Mouse (Mus musculus): Measurements from ENCODE around the gene Ly6g5c.

The Ly6g5c gene

DNA sequence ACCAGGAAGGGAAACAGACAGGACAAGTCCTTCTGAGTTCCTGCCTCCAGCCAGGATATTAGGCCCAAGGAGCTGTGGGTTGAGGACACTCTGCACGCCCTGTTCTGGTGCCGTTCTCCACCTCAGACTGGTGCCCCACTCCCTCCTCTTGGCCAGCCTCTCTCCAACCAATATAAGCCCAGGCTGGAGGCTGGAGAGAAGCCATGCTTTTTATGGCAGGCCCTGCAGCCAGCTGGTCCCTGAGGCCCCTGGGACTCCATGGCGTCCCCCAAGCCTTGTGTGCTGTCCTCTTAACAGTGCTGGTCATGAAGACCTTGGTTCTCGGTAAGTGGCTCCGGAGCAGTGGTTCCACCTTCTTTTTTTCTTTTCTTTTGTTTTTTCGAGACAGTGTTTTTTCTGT lies at the start of gene Ly6g5c:
Gene Ly6g5c (plus strand): TSS at position 183 of the 400 bp plus-strand sequence.
- DNase-seq (ENCODE audit: low read depth) = no peak

DNA sequence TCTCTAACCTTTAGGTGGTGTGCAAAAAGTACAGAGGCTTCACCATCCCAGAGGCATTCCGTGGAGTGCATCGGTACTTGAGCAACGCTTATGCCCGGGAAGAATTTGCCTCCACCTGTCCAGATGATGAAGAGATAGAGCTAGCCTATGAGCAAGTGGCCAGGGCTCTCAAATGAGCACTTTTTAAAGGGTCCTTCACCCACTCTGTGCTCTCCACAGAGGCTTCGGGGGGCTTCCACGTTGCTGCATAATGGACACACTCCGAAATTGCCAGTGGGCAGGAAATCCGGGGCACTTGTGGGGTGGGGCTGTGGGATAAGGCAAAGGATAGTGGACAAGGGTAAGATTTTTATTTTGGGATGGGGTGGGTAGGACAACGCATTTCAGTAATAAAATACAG lies 49.8 kb upstream of the Ly6g5c start:
- no peak for DNase-seq (ENCODE audit: low read depth)

DNA sequence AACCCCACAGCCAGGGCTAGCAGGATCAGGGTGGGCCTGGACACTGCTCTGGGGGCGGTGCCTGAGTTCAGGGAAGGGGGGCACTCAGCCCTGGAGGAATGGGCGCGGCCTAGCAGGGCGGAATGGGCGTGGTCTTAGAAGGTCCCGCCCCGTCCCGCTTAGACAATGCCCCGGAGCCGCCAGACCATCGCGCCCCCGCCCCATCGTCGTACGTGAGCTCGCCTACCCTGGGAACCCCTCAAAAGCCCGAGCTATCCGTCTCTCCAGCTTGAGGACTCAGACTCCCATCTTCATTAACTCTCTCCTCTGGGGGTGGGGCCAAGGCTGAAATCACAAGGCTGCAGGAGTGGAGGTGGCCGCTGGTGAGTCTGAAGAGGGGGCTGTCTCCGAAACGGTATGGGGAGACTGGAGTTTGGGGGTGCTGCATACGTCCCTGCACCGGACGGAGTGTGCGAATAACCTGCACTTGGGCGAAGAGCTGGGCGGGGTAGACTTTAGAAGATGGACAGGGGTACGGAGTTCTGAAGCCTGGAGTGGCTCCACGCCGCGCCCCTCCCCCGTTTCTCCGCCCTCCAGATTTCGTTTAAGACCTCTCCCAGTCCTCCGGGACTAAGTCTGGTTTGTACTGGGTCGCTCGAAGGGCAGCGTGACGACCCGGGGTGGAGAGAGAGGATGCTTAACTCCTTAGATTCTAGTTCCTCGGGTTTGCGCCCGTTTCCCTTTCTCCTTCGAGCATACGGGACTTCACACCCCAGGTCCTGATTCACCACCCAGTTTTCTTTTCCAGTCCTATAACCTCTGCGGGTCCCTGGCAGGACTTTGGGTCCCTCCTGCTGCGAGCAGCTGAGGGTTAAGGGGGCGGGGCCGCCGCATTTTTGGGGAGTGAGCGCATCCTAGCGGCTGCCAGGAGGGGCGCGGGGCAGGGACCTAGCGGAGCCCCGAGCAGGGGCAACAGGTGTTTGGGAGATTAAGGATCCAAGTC lies 48.9 kb upstream of the Ly6g5c start, which contains the start of gene Ddah2:
Gene Ddah2 (plus strand): TSS at position 125 of the 982 bp plus-strand sequence.
- DNase-seq (ENCODE audit: low read depth) = peak; percentile 40

DNA sequence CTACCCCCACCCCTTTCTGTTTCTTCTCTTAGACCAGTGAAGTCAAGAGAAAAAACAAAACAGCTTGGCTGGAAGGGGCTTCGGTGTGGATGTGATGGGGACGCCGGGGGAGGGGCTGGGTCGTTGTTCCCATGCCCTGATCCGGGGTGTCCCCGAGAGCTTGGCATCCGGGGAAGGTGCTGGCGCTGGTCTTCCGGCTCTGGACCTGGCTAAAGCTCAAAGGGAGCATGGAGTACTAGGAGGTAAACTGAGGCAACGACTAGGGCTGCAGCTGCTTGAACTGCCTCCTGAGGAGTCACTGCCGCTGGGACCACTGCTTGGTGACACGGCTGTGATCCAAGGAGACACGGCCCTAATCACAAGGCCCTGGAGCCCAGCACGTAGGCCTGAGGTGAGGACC lies 48.0 kb upstream of the Ly6g5c start:
- no peak for DNase-seq (ENCODE audit: low read depth)

DNA sequence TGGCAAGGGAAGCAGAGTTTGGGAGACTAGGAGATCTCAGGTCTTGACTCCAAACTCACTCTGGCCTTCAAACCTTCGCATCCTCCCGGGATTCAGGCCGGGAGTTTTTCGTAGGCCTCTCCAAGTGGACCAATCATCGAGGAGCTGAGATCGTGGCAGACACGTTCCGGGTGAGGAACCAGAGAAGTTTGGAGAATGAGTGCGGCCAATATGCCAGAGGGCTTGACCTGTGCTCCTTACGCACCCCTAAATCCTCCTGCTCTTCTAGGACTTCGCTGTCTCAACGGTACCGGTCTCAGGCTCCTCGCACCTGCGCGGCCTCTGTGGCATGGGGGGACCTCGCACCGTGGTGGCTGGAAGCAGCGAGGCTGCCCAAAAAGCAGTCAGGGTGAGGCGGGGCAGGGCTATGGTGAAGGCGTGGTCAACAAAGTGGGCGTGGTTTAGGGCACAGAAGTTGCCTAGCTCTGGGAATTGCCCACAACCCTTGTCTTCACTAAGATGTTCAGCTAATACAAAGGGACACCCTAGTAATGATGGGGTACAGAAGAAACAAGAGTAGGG lies 47.3 kb upstream of the Ly6g5c start:
- DNase-seq (ENCODE audit: low read depth) = no peak

DNA sequence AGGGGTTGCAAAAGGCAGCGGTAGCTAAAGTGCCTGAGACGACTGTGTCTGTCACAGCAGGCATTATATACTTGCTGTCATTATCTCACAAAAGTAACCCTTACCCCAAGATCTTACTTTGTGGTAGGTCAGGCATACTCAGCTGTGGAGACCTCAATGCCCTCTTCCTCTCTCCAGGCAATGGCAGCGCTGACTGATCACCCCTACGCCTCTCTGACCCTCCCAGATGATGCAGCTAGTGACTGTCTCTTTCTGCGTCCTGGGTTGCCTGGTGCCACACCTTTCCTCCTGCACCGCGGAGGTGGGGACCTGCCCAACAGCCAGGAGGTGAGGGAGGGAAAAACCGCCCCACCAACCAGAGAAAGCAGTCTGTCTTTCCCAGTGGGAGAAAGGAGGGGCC lies 46.8 kb upstream of the Ly6g5c start:
- DNase-seq (ENCODE audit: low read depth) = no peak

DNA sequence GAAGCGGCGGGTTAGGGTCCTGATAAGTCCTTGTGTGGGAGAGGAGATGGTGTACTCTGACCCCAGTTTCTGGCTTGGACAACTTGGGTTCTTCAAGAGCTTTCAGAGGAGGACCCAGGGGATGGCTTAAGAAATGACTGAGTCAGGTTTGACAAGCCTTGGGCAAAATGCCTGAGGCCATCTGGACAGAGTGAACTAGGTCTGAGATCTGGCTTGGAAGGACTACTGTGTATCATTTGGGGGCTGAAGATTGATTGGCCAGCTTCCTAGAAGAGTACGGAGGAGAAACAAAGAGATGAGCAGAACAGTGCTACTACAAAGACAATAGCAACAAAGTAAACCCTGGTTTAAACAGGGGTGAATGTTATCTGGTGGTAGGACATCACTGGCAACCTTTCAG lies 44.6 kb upstream of the Ly6g5c start:
- no peak for DNase-seq (ENCODE audit: low read depth)

DNA sequence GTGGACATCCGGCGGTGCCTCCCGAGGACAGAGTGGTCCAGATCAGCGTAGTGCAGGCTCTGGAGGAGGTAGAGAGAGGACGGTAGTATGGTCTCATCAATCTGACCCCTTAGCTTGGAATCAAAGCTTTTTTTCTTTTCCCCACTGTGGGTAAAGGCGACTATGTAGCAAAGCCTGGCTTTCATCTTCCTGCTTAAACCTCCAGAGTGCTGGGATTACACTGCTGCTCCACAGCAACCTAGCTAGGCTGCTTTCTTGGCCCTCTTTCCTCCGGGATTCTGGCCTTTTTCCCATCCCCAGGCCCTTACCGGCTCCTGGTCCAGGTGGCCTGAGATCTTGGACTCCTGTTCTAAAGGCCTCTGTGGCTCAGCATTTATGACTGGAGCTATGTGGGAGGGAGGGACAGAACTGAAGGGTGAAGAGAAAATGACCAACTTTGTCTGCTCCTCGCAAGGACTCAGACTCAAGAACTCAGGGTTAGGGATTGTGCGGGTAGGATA lies 43.7 kb upstream of the Ly6g5c start:
- DNase-seq (ENCODE audit: low read depth) = no peak

DNA sequence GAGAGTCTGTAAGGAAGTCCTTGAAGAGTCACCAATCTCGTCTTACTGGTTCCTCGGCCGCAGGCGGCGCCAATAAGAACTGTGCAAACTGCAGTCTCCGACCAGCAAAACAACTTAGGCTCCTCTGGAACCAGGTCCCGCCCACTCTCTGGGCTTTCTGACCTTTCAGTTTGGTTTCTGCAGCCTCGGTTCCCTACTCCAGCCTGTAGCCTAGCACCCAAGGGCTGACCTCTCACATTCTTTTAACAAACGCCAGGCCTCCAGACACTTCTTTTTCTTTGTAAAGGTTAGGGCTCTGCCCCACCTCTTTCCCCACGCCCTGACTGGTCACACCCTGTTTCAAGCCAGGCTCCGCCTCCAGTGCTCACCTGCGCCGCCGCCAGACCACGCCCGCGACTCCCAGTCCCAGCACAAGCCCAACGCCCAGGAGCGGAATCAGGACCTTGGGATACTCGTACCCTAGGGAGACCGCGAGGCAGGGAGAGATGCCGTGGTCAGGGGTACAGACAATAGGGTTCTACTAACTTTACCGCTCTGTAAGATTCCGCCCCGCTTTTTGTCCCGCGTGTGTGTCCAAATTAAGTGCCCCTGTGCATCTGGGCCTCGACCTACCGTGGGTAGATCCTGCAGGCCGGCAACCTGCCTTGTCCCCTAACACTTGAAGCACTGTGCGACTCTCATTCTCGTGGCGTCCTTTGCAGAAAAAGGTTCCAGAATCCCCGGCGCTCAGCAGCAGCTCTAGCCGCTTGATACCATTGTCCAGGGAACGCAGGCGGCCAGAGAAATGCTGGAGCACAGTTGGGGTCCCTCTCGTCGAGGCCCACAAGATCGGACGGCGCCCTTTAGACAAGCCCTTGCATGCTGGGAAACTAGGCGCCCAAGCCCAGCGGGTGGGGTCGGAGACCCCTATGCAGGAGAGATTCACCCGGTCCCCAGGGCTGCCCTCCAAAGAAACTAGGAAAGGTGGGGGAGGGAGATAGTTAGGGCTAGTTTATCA lies 42.8 kb upstream of the Ly6g5c start, which contains the start of gene Ly6g6c:
Gene Ly6g6c (plus strand): TSS at position 438 of the 997 bp plus-strand sequence.
- no peak for DNase-seq (ENCODE audit: low read depth)

DNA sequence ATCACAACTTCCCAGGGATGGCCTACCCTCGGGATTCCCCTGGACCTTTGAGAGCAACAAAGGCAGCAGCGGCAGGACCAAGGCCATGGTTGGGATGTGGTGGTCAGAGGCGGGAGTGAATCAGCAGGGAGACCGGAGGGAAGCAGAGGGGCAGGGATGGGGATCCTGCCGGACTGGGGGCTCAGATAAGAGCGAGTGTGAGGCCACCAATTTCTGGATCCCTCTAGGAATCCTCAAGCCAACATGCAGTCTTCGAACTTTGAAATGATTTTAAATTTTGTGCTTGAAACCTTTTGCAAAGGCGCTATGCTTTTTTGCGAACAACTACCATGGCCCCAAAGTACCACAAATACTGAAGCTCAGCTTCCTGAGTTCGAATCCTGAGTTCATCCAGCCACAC lies 42.0 kb upstream of the Ly6g5c start, which contains the start of gene Mpig6b:
Gene Mpig6b (minus strand): TSS at position 101 of the 400 bp plus-strand sequence.
- DNase-seq (ENCODE audit: low read depth) = no peak

DNA sequence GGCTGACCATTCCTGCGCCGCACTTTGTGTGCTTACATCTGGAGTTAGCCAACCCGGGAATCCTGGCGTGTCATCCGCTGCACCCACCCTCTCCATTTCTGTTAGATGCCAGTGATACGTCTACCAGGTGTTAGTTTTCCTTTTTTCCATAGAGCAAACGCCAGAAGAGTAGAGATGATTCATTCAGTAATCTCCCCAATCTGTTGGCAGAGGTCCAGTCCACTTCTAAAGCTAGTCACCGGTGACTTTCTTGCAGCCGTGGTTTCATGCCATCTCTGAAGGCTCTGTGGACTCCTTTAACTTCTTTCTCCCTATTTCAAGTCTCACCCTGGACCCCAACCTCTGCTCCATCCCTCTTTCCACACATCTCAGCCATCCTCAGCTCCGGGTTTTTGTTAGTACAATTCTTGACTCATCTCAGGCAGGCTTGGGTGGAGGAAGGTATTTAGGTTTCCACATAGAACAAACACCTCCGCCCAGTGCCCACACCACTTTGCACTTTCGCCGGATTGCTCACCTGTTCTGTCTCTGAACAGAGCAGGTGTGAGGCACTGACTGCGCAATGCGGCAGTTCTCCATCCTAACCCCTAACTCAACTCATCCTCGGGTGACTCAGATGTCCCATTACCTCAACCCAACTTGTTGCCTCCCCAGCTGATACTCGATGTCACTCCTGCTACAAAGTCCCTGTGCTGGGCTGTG lies 39.7 kb upstream of the Ly6g5c start:
- DNase-seq (ENCODE audit: low read depth) = peak; percentile 52

DNA sequence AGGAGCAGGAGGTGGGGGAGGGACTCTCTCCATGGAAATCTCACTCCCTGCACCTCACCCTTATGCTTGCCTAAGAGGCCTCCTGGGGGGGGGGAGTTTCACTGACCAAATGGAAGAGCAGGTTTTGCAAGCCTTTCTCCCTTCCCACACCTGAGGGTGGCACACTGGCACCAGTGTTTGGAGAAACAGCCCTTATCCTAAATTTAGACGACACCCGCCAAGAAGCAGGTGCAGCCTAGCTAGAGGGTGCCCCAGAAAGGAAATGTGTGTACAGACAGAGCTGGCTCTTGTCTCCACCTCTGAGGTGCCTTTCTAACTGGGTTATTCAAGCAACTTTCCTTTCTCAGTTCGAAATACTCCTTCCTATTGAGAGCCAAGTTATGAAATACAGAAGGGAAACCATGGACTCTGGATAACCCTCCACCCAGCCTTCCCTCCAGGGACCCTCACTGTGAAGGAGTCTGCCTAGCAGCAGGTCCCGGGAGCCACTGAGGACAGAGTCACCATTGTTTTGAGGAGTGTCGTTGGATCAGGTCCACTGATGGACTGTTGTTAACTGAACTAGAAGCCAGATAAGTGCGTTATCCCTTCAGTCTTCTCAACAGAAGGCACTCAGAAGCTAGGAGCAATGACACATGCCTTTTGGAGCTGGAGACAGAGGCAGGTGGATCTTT lies 37.4 kb upstream of the Ly6g5c start:
- DNase-seq (ENCODE audit: low read depth) = no peak

DNA sequence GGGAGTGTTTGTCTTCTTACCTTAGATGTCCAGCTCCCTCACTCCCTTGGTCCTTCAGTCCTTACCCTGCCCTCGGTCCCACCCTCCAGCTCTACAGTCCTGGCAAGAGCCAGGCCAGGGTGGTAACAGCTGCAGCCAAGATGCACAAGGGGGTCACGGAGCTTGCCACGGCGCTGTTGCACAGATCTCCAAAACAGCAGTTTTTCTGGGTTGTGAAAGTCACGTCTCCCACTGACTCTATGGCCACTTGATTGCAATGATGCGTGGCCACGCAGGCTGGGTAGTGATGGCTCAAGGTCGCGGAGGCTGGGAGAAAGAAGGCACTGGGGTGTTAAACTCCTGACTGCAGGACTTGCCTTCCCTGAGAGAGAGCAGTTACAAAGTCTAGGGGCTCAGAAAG lies 36.6 kb upstream of the Ly6g5c start:
- no peak for DNase-seq (ENCODE audit: low read depth)

DNA sequence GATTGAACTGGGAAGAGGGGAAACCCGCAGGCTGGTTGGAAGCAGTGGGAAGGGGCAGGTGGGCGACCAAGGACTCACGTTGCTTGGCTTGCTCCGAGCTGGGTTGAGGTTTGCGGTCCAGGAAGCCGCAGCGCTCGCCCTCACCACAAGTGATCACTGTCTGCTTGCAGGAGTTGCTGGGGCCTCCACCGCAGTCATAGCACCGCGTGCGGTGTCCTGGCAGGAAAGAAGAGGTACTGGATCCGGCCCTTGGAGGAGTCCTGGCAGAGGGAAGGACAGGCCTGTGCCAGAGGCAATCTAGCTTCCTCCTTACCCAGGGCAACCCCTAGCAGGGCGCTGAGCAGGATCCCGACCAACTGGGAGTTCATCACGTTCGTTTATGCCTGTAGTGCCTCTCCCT lies 34.0 kb upstream of the Ly6g5c start:
- peak; percentile 48 for DNase-seq (ENCODE audit: low read depth)

DNA sequence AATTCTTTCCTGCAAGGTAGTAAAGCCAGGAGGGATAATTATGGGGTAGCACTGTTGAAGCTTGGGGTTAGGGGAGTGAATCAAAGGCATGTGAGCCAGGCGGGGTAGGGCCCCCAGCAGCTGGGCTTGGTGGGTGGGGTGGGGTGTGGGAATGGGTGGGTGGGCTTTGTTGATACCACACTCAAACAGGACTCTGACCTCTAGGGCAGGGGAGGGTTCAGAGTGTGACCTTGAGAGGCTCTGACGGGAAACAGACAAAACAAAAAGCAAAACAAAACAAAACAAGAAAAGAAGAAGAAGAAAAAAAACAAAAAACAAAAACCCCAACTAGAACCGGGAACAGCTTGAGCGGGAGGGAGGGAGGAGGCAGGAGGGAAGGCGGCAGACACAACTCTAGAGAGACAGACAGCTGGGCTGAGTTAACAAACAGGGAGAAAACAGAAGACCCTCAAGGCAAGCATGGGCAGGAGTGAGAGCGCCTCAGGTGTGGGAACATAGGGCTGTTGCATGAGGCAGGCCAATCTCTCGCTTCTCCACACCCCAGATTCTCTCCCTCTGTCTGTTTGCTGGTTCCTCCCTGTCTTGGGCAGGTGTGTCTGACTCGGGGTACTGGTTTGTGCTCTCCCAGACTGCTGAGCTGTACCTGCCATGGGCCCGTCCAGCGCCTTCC lies 31.4 kb upstream of the Ly6g5c start, which contains the start of gene Ly6g6e:
Gene Ly6g6e (plus strand): TSS at position 396 of the 670 bp plus-strand sequence.
- no peak for DNase-seq (ENCODE audit: low read depth)

DNA sequence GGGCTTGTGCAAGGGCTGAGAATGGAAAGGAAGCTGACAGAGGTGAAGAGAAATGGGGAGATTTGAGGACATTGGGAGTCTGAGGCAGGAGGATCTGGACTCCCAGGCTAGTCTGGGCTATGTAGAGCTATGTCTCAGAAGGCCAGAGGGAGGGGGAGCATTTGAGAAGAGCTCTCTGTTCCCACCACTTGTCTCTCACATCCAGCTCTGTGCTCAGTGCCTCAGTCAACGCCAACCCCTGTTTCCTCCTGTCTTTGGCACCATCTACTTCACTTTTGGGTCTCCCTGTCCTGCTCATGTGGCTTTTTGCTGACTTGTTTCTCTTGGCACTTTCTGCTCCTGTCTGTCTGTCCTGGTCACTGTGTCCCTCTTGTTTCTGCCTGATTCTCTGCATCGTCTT lies 30.8 kb upstream of the Ly6g5c start:
- DNase-seq (ENCODE audit: low read depth) = no peak

DNA sequence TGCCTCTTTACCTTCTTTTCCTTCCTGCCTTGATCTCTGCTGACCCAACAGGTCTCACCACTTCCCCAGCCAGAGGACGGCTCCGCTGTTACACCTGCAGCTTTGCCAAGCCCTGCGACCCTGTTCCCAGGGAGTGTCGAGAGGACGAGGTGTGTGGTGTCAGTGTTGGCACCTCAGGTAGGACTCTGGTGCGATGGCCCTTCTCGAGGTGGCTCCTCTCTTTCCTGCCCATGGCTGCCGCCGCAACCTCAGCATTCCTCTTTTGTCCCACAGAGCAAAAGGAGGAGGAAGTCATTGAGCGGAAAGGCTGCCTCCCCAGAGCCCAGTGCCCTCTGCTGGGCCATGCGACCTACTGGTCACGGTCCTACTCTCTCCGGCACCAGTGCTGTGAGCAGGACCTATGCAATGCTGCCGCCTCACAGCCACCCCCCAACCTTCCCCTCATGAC lies 30.3 kb upstream of the Ly6g5c start, which contains the start of gene Ly6g6d:
Gene Ly6g6d (minus strand): TSS at position 280 of the 448 bp plus-strand sequence.
- no peak for DNase-seq (ENCODE audit: low read depth)

DNA sequence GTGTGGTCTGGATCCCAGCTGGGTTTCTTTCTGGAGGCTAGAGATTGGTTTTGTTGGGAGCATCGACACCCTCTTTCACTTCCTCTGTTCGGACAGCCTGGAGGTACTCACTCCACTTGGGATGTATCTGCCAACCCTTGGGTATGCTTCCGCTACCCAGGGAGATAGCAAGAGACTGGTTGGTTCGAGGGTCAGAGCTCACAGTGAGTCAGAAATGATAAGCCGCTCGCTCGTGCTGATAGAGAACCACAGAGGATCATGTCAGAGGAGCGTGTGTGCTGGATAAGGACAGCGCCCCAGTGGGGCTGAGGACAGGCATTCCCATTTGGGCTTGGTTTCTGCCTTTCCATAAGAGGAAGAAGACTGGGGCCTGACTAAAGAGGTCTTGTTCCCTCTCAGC lies 28.3 kb upstream of the Ly6g5c start:
- peak; percentile 90 for DNase-seq (ENCODE audit: low read depth)

DNA sequence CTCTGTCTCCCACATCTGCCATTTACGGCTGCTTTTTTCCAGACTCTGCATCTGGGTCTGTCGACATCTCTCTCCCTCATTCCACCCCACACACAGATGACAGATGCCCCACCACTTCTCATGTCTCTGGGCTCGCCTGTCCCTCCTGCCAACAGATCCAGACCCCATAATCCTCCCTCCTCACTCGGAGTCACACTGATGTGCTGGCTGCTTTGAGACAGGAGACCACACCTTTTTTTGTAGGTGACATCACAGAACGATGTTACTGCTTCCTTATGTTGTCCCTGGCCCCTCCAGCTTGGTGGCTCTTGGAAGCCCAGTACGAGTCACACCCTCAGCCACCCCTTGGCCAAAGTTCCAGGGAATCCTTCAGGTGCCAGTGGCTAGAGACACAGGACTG lies 27.8 kb upstream of the Ly6g5c start:
- no peak for DNase-seq (ENCODE audit: low read depth)

DNA sequence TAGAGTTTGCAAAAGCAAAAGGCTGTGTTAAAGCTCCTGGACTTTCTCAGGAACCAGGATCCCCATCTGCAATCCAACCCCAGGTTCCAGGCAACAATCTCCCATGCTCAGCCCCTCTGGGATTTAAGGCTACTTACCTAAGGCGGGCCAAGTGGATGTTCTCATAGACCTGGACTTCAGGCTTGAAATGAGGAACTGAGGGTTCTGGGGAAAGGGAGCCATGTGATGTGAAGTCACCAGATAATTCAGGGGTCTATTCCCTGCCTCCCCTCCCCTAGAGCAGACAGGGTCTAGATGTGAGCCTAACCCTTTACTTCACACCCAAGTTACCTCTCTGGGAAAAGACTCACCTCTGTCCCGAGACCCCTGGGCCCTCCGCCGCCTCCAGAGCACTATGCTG lies 27.4 kb upstream of the Ly6g5c start:
- DNase-seq (ENCODE audit: low read depth) = no peak
